Mouse (Mus musculus) bone marrow macrophage, adult 2 months (primary cell): ENCODE measurements around the gene Gm10972.

Source experiments
- CTCF ChIP-seq: IDR thresholded peaks from 2 replicates; pipeline ENCODE4 v1.5.1; 2012; ENCODE audit warnings: low read depth, mild to moderate bottlenecking, low read length, moderate library complexity
- POLR2A ChIP-seq: IDR thresholded peaks from 2 replicates; pipeline ENCODE4 v1.6.1; 2012; ENCODE audit warnings: mild to moderate bottlenecking, low read depth, low read length, borderline replicate concordance

GRCm38 (mm10) chr3:94683646-94684045, 40.7 kb downstream of the Gm10972 start:
- TF ChIP-seq CTCF = no peak
- TF ChIP-seq POLR2A = no peak
